Mouse (Mus musculus) retina, adult 2 months (tissue): ENCODE data around the gene Clint1.
"Not testable (repeated sequence)": the region's sequence is repeated elsewhere in the genome, so short reads cannot be mapped to it uniquely, and the experiment has no call there.

Source experiments
- DNase-seq: peaks from one replicate; pipeline ENCODE4 v3.0.0-alpha.2; 2012; ENCODE audit warnings: low read depth, low spot score

Gene Clint1

DNA sequence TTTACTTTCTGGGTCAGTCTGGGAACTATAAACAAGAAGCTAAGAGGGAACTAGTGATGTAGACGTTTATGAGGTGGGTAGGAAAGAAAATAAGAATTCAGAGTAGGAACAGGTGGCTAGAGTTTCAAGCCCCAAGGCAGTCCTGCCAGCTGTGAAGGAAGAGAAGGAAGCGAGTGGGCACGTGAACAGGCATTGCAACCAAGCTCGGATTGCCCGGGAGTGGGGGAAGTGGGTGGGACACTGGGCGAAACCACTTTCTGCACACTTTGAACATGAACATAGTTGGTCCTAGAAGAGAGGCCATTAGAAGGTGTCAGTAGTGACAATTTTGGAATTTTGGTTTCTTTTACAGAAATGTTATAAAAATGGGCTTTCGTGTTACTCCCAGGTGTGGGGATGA lies 4.3 kb upstream of the Clint1 start:
- no peak for DNase-seq

DNA sequence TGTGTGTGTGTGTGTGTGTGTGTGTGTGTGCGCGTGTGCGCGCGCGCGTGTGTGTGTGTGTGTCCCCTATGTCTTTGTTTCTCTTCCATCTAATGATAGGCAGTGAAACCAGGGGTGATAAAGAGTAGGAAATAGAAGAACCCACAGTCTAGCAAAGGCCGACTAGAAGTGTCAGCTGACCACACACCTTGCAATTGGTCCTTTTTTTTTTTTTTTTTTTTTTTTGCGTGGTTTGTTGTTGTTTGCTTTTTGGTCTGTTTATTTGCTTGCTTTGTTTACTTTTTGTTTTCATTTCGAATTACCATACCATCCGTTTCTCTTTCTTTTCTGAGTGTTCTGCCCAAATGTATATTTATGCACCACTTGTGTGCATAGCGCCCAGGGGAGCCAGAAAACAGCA lies 3.6 kb upstream of the Clint1 start:
- no peak for DNase-seq

DNA sequence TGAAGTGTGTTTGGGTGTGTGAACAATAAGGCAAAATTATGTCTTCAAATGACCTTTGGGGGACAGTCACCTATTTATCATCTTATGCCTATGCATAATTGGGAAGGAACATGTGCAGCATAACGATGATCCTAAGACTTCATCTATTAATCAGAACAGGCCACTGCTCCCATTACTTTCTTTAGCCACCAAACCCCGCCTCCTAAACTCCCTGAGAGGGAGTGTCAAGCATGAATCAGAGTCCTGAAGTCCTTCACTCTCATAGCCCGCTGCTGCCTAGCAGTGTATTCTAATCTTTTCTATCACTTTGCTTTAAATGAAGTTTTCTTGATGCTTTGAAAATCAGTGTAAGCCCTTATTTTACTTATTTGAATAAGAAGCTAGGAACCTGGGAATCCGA lies 2.6 kb upstream of the Clint1 start:
- no peak for DNase-seq

DNA sequence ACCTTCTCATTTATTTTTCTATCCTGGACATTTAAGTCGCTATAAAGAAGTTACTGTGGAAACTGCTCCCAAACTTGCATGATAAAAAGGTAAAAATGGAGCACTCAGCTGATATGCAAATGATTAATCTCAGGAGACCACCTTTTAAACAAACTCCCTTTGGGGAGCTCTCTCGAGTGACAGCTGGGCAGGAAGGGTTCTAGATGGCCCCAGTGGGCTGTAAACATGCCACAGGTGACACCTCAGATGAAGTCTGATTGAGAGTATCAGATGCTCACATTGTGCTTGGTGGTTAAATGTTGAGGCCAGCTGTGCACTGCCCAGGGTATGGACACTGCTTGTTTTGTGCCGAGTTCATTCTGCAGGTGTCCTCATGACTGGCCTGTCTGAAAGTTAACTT lies 2.0 kb upstream of the Clint1 start:
- DNase-seq, result no peak

DNA sequence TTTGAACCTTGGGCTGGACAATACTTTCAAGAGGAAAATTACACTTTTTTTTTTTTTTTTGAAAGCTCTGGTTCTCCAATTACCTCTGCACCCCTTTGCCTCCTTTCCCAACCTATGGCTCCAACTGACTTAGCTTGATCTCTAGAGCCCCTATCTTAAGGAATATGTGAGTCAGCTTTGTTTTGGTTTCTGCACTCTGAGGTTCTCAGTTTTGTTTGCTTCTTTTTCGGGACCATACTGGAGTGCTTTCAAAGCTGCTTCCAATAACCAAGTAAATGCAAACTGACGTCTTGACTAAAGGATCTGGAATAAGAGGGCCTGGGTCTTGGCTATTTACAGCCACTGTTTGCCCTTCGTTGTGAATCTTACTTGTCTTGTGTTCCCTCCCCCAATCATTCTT lies 1.5 kb upstream of the Clint1 start:
- no peak for DNase-seq

DNA sequence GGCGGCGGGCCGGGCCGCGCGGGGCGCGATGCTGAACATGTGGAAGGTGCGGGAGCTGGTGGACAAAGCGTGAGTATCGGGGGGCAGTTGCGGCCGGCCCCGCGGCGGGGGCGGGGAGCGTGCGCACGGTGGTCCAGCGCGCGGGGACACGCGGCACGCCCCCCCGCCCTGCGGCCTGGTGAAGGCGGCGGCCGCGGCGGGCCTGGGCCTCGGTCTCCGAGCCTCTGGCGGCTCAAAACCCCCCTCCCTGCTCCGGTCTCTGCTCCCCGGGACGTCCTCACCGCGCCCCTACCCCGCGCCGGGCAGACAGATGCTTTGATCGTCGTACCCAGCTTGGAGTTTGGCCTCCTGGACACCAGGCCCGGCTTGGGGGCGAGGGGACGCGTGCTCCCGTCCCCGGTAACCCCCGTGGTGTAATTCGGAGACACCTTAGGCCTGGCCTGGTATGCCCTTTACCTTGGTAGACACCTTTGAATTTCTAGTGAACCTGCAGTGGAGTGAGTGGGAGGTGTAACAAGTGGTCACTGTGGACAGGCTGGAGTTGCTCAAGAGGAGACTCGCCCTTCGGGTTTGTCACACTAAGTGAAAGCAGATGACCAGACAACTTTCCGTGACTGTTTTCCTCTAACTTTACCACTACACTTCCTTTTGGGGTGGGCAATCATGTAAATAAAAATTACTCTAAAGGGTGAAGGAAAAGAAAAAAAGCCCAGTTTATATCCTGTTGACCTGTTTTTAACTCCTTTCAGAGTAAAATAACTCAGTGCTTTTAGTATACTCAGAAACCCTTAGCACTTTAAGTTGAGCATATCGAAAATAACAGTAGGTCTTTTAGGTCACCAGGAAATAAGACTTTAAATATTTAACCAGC lies 508 bp downstream of the Clint1 start:
- DNase-seq, result no peak

DNA sequence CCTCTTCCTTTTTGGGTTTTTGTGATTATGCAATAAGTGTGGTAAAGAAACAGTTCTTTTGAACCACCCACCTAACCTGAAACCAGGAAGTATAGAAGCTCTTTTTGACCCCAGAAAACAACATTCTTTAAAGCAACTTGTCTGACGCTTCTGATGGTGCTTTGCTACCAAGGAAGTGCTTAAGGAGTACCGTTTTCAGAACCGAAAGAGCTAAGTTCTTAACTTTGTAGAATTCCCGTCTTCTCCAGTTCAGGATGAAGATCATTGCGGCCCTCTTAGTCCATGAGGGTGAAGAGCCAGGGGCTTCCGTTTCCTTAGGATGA lies 1.1 kb downstream of the Clint1 start:
- no peak for DNase-seq

DNA sequence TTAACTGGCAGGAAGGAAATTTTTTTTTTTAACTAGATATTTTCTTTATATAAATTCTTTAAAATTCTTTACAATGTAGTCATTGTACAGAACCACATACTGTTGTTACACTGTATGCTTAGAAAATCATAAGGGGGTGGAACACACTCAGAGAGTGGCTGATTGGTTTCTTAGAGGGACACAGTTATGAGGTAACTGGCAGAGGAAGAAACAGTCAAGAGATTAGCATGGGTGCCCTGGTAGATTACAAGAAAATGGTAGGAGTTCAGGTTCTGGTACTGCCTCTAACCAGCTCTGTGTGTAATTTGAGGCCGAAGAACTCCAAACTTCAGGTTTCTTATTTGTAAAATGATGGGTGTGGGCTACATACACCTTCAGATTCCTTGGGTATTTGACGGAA lies 2.1 kb downstream of the Clint1 start:
- DNase-seq, result no peak

DNA sequence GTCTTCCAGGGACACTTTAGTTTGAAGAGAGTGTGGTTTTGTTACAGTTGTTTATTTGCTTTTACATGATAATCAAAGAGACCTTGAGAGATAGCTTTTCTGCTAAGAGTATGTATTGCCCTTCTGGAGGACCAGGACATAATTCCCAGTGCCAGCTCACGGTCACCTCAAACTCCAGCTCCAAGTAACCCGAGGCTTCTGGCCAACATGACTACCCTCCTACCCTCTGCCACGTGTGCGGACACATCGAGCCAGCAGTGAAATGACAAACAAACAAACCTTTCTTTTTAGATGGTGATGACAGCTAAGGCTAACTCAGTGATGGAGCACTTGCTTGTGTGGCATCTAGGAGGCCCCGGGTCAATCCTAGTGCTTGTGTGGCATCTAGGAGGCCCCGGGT lies 2.5 kb downstream of the Clint1 start:
- DNase-seq, result no peak

DNA sequence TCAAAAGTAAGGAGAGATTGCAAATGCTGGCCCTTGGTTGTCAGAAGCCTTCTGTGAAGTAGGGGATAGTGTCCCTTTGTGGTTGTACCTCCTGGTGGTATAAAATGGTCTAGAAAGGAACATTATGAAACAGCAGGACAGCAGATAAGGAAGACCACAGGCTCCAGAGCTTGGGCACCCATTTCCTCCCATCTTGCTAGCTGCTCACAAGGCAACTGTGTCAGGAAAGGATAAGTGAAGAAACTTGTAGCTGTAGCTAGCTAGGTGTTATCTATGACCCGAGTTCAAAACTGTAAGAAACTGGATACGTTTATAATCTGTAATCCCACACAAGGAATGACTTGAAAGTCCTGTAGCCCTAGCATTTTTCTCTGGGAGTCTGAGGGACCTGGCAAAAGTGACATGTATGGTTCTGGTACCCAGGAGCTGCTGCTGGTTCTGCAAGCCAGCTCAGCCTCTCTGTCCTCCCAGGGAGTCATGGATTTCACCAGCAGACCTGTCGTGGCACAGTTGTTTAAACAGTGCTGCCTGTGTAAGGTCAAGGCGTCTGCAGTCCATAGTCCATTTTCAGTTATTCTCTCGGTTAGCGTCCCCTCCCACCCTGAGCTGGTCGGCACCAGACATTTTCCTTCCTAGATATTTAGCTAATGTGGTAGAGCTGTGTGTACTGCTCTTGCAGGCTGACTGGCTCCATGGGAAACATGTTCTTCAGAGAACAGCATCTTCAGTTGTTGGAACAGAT lies 3.7 kb downstream of the Clint1 start:
- no peak for DNase-seq

DNA sequence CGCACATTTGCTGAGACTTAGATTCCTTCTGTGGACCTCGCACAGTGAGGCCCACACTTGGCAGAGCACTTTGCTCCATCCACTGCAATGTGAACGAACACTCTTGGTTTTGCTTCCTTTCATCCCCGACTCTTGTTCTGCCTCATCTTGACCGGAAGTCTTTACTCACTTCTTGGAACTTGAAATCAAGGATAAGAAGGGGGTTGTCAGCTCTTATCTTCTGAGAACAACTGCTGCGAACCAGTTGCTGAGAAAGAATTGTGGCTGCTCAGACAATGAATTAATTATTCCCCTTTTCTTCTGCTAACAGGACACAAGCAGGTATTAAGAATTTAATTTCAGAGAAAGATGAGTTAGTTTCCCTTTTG lies 4.3 kb downstream of the Clint1 start:
- DNase-seq, result no peak

DNA sequence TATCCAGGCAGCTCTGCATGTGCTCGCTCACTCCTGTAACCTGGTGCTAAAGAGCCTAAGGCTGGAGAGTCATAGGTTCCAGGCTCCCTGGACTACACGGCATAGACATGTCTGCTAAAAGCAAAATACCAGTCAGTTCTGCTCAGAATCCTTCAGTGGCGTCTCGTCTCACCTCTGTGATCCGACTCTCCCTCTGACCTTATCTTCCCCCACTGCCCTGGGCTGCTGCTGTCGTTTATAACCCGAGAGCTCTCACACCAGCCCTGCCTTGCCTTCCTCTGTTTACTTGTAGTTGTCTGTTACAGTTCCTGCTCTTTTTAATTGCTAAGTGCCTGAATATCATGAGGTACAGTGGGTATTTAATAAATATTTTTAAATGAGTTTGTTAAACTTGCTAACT lies 9.5 kb downstream of the Clint1 start:
- no peak for DNase-seq

DNA sequence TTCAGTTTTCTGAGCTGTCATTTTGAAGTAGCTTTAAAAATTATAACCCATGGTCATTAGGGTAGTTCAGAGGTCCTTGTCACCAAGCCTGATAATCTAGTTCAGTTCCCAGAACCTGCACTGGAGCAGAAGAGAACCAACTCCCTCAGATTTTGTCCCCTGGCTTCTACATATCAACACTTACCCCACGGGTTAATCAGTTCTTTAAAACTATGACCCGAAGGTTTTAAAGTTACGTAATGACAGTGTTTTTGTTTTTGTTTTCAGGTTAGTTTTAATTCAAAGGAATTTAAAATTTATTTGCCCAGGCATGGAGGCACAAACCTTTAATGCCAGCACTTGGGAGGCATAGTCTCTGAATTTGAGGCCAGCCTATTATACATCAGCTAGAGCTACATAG lies 12.6 kb downstream of the Clint1 start:
- DNase-seq, result no peak

DNA sequence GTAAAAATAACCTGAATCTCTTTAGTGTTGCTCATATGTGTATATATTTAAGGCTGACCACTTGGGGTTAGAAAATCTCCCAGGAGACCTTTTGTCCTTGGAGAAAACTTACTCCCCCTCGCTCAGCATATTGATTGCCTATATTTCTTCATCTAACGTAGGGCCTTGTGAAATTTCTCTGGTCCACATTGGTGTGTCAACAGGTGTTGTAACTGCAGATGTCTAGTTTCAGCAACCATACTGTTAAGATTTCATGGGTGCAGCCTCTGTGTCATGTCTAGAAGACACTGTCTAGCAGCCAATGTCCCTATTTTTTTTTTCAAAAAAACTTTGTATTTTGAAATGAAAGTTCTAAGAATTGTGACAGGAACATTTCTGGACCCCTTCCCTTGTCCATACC lies 14.0 kb downstream of the Clint1 start:
- no peak for DNase-seq

DNA sequence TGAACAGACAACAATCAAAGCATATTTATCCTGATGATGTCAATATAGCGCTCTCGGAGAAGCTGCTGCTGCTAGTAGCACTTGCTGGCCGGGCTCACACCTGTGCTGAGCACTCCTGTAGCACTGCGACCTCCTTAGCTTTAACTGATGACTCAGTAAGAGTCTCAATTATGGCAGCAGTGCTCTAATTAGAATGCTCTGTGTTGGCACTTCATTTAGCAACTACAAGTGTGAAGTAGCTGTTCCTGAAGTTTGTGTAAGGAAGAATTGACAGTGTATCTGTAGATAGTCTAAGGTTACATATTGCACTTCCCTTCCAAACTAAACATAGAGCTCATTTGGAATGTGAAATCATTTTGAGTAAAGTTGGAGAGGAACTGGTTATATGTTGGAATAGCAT lies 14.7 kb downstream of the Clint1 start:
- DNase-seq, result no peak

DNA sequence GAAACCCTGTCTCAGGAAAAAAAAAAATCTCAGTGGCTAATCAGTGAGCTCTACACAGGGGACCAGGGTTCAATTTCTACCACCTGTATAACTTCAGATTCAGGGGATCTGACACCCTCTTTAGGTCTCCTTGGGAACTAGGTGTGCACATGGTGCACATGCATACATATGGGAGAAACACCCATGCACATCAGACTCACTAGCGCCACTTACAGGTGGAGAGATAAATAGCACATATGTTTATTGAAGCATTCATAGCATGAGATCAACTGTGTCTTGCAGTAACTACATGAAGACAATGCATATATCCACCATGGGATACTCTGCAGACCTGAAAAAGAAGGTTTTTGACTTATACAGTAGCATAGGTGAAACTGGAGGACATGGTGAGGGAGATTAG lies 21.8 kb downstream of the Clint1 start:
- no peak for DNase-seq

DNA sequence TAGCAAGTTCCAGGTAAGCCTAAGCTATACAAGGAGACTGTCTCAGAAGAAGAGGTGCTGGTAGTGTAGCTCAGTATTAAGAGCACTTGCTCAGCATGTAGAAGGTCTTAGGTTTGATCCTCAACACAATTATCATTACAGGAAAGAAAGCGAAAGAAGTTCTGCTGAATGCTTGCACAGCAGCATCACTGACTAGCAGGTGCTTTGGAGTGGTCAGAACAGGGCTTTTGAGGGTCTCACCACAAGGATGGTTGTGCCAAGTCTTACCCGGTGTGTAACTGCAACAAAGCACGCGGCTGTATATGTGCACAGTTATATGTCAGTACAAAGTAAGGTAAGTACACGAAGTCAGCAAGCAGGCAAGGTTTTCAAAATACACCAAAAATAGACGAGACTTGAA lies 22.4 kb downstream of the Clint1 start:
- DNase-seq, result no peak

DNA sequence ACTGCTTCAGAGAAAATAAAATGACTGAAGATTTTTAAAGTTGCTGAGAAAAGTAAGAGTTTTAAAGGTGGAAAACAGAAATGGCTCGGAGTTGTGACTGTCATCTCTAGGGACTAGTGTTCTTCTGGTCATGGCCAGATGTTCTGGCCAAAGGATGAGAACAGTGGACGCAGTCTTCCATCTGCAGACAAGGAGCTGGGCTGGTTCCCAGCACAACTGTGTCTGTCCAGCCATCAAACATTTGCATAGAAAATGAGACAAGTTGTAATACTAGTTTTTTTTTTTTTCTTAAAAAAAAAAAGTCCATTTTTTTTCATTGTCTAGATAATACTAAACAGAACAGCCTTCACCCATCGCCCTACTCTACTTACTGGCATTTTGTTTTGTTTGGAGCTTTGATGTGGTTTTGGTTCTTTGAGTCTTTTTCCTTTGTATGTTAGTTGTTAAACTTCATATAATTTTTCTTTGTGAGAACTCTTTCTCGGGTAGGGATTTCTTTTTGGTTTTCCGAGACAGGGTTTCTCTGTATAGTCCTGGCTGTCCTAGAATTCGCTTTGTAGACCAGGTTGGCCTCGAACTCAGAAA lies 23.6 kb downstream of the Clint1 start:
- no peak for DNase-seq

DNA sequence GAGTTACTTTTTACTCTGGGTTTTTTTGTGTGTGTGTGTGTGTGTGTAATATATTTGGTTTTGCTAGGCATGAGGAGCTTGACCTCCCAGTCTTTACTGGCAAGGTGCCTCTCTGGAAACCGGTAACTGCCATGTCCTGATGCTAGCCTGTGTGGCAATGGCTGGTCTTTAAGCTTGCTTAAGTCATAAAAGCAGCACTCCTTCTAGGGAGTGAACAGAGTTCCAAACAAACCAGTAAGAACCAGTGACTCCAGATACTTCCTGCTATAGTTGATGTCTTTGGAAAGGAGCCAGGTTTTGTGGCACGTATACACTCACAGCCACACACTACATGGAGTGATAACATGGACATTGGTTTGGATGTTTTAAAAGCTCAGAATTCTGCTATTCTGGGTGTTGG lies 24.2 kb downstream of the Clint1 start:
- DNase-seq, result no peak

DNA sequence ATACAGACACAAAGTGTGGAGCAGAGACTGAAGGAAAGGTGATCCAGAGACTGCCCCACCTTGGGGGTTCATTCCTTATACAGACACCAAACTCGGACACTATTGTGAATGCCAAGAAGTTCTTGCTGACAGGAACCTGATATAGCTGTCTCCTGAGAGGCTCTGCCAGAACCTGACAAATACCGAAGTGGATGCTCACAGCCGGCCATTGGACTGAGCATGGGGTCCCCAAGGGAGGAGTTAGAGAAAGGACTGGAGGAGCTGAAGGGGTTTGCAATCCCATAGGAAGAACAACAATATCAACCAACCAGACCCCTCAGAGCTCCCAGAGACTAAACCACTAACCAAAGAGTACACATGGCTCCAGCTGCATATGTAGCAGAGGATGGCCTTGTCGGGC lies 27.5 kb downstream of the Clint1 start:
- DNase-seq, result not testable (repeated sequence)

DNA sequence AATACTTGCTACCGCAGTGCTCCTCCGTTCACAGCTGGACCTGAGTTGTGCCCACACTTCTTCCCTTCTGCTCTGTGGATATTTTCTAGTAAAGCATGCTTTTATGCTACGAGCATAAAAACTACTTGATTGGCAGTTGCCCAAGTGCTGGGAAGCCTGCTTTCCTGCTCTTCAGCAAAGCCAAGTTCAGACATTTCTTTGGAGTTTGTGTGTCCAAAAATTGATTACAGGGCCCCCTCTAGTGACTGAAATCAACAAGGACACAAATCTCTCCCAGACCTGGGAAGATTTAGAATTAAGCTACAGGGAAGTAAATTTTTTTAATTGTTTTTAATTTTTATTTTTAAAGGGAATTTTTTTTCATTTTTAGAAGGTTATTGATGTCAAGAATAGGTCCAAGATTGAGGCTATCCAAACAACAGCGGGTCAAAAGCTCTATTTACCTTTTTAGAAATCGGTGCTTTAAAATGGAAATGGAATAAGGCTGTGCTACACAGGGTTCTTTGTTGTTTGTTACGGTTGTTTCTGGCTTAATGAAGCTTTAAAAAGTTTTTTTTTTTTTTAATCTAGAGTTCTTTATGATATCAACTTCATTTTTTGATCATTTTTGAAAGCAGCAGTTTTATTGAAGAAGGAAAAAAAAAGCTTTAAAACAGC lies 29.3 kb downstream of the Clint1 start:
- DNase-seq, result peak; percentile 15

DNA sequence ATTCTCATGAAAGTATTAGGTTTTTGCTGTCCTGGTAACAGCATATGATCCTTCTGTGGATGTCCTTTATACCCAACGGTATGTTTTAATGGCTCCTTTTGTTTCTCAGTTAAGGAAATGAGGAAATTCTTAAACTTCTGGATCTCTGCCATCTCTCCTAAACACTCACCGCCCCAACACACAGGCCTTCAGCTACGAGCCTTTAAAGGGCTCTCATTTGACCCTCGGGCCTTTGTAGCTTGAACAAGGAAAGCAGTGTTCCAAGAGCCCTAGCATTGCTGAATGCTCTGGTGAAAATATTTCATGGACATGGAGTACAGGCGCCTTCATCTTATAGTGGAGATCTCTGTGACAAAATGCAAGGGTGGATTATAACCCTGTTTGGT lies 29.8 kb downstream of the Clint1 start:
- DNase-seq, result no peak
